In genomic region chrX:169903656-169904055, GRCm38 (mm10) we compare ENCODE assay signal across 25 mouse cellular contexts.
"Had no signal": no experiment of that assay in that cellular context is flagged by ENCODE, and none has a peak within 500 bp of the region (broad histone marks: within the 10 kb centered on the region; RNA-seq: fewer than 3 reads in every experiment).

No protein-coding gene starts in this region.

- DNase-seq: kidney, adult 8-10 months; layer of hippocampus, adult 9-11 months; liver, embryonic 13.5 days; lung, adult 18-20 months; lung, postnatal 10 days; lung, postnatal 36 days; retina, postnatal 1 day; right cerebral cortex, postnatal 25 days; thymus, adult 2 months; thymus, postnatal 14 days; thymus, postnatal 4 days had no signal

- ATAC-seq: hindbrain, postnatal 0 days; inflammation-experienced regulatory T-cells, adult 6 months; intestine, embryonic 16.5 days; midbrain, embryonic 13.5 days; midbrain, embryonic 16.5 days had no signal

- H3K4me1 ChIP-seq: limb, embryonic 10.5 days; liver, embryonic 13.5 days had no signal

- H3K4me3 ChIP-seq: layer of hippocampus, adult 2 months; limb, embryonic 10.5 days; limb, embryonic 13.5 days; liver, embryonic 13.5 days; lung, embryonic 15.5 days; megakaryocyte, embryonic 14.5 days; midbrain, embryonic 10.5 days; midbrain, embryonic 13.5 days; myocyte; neural tube, embryonic 13.5 days had no signal

- H3K27ac ChIP-seq: hindbrain, postnatal 0 days; layer of hippocampus, adult 2 months; limb, embryonic 10.5 days; limb, embryonic 13.5 days; liver, embryonic 13.5 days; lung, embryonic 15.5 days; midbrain, embryonic 10.5 days; midbrain, embryonic 13.5 days; neural tube, embryonic 13.5 days; stomach, postnatal 0 days had no signal

- H3K36me3 ChIP-seq: limb, embryonic 10.5 days; limb, embryonic 13.5 days; liver, embryonic 13.5 days; lung, embryonic 15.5 days; midbrain, embryonic 10.5 days; midbrain, embryonic 13.5 days; neural tube, embryonic 13.5 days had no signal

- H3K9ac ChIP-seq: limb, embryonic 13.5 days; liver, embryonic 13.5 days; lung, embryonic 15.5 days; midbrain, embryonic 13.5 days; neural tube, embryonic 13.5 days had no signal

- H3K9me3 ChIP-seq: limb, embryonic 10.5 days; limb, embryonic 13.5 days; liver, embryonic 13.5 days; lung, embryonic 15.5 days; megakaryocyte, embryonic 14.5 days; midbrain, embryonic 10.5 days; midbrain, embryonic 13.5 days; neural tube, embryonic 13.5 days had no signal

- H3K27me3 ChIP-seq: liver, embryonic 13.5 days; megakaryocyte, embryonic 14.5 days had no signal

- H3K4me2 ChIP-seq: limb, embryonic 13.5 days; liver, embryonic 13.5 days; lung, embryonic 15.5 days; midbrain, embryonic 13.5 days; neural tube, embryonic 13.5 days had no signal
